Mouse (Mus musculus) left cerebral cortex, postnatal 25 days (tissue): ENCODE measurements around the gene Tmem212. TPM values are rescaled to one million over a fixed set of nuclear protein-coding genes. Genes with fewer than 3 reads are reported as not detected.
A peak's percentile ranks its signal among the peaks of the same experiment; 100 is the strongest.

Experiments
- DNase-seq, 2 experiments: peaks; one replicate each; pipeline ENCODE4 v3.0.0; 2022; ENCODE audit warnings: low spot score in 2 of 2, mixed read lengths in 1 of 2
- intact Hi-C: fragments of 180-260 bp; cut with DNase I; formaldehyde crosslinking; loops from one replicate; pipeline ENCODE4 v1.15.1; 2025
- total RNA-seq, 2 experiments: library from RNA; stranded (reverse); gene quantifications; 2 replicates each; pipeline ENCODE4 v1.2.3; 2021

Gene Tmem212
- total RNA-seq, 2 experiments from 2014 or later = not detected

DNA sequence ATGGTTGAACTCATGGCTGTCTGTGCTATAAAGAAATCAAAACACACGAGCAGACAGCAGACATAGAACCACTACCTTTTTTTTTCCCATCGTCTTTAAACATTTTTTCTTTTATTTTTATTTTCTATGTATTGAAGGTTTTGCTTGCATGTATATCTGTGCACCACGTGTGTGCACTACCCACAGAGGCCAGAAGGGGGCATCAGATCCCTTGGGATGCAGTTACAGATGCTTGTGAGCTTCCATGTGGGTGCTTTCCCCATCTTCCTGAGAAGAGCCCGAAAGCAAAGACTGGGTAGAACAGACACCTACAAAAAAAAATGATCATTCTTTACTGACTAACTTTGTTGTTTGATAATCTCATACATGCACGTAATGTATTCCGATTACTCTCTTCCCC, 5.7 kb upstream of the Tmem212 start:
- intact Hi-C loops = no loop called here

GRCm38 (mm10) chr3:27899012-27899726, 3.0 kb upstream of the Tmem212 start:
- intact Hi-C loops = no loop called here
- DNase-seq = no peak

More for the DNA sequence above, 5.7 kb upstream of the Tmem212 start:
- no peak for DNase-seq

- intact Hi-C loops = no loop called here
These were observed 2.0 kb upstream of the Tmem212 start for GRCm38 (mm10) chr3:27898178-27898577.

GRCm38 (mm10) chr3:27886578-27886977, 9.6 kb downstream of the Tmem212 start:
- DNase-seq = no peak
- intact Hi-C loops = no loop called here

More at GRCm38 (mm10) chr3:27898178-27898577, 2.0 kb upstream of the Tmem212 start:
- no peak for DNase-seq

DNA sequence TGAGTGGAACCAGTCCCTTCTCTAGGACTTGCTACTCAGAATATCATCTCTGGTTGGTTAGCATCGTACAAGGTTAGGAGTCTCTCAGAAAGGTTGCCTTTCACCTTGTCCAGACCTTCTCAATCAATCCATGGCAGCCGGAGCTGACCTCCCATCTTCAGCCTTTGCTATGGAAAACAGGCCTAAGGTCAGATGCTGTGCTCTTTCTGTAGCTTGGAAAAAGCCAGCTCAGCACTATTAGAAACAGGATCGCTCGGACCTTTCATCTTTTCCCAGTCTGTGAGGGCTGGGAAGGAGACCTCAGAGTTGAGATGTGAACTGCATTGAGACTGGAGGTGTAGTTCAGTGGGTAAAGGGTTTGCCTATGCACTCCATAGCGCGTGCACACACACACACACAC, 10.6 kb downstream of the Tmem212 start:
- no peak for DNase-seq
- intact Hi-C loops = no loop called here

- peak in 1 of 2 experiments; percentile 12 for DNase-seq
- intact Hi-C loops = no loop called here
These were observed 14.0 kb downstream of the Tmem212 start for GRCm38 (mm10) chr3:27881897-27882835.

- intact Hi-C loops = no loop called here
- no peak for DNase-seq
These were observed 17.1 kb downstream of the Tmem212 start for GRCm38 (mm10) chr3:27878854-27879610.

DNA sequence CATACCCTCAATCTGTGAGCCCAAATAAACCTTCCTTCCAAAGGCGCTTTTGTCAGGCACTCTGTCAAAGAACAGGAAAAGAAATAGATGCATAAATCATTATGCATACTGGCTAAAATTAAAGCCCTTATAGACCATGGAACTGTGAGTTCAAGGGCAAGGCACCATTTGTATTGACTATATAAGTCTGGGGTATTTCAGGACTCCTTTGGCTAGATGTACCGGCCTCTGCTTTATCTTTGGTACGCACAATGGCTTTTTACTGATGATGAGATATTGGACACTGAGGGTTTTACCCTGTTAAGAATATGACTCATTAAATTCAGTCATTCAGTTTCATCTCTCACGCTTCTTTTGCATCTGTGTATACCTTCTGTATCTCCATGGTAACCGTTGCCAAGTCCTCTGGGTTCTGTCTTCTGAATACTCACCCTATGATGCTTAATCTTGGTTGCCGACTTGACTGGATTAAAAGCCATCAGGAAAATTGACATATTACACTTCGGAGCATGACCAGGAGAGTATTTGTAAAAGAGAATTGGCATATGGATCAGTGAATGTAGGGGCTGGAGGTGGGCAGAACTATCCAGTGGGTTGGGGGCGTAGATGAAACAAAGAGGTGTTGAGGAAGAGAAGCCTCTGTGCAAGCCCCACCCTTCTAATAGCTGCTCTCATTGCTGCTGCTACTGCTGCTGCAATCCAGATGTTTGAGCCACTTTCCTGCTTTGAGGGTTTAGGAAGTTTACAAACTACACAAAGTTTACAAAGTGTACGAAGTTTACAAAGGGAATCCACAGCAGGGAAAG, 22.7 kb downstream of the Tmem212 start:
- DNase-seq = peak in 1 of 2 experiments; percentile 42

DNA sequence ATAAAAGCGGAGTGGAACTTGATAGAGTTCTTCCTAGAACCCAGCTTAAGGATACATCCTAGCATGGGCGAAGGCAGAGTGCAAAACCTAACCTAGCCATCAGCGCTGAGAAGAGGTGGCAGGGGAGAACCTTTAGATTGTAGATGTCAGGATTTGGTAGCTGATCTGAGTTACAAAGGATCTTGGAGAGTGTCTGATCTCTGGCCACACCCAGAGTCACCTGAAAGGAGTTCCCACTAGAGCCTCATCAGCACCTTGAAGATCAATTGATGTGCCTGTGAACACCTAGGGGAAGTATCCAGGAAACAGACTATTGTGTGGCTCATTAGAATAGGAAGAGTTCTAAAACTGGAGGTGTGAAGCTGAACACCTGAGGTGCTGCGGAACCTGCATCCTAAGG, 23.7 kb downstream of the Tmem212 start:
- intact Hi-C loops = no loop called here
- DNase-seq = no peak

More for the DNA sequence above, 22.7 kb downstream of the Tmem212 start:
- intact Hi-C loops = no loop called here

DNA sequence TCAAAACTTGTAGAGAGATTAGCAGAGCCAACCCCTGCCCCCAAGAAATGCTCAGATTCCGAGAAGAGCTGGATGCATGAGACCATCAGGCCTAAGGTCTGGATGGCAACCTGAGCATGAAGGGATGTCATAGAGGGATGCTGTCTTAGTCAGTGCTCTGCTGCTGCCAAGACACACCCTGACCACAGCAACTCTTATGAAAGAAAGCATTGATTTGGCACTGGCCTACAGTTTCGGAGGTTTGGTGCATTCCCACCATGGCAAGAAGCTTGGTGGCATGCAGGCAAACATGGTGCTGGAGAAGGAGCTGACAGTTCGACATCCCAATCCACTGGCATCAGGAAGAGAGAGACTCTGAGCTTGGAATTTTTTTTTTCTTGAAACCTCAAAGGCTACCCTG, 24.3 kb downstream of the Tmem212 start:
- intact Hi-C loops = no loop called here
- no peak for DNase-seq

DNA sequence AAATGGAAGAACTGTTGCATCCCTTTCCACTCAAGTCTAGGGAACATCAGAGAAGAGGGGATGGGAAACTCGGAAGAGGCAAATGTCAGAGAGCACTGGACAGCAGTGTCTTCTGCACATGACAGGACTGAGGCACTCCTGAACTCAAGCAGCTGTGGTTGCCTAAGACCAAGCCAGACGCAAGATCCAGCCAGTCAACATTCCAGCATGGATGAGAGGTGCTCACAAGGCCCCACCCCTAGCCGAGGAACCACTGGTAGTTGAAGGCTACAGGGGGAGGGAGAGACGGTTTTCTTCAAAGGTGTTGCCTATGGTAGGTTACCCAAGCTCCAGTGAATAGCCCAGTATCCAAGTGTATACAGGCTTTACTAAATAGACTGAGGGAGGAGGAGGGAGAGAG, 24.8 kb downstream of the Tmem212 start:
- intact Hi-C loops = no loop called here
- DNase-seq = no peak

DNA sequence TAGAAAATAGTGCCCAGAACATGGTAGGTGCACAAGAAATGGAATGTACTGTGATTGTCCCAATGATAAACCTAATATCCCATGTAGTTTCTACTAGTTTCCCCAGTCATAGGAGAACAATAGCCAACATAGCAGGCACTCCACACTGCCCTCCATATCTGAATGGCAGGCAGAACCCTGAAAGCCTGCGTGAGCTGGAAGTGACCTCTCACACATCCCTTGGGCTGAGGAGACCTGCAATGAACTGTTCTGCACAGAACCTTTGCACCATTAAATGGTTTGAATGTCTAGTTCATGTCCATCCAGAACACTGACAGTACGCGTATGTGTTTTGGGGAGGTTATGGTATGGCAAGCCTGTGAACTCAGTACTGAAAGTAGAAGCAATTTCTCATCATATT, 27.5 kb downstream of the Tmem212 start:
- intact Hi-C loops = loop anchor here (10.0 kb wide), 1 partner anchor 394 kb away; no protein-coding TSS in a partner anchor
- DNase-seq = no peak

GRCm38 (mm10) chr3:27867731-27868130, 28.4 kb downstream of the Tmem212 start:
- intact Hi-C loops = loop anchor here (10.0 kb wide), 1 partner anchor 393 kb away; no protein-coding TSS in a partner anchor
- DNase-seq = no peak

DNA sequence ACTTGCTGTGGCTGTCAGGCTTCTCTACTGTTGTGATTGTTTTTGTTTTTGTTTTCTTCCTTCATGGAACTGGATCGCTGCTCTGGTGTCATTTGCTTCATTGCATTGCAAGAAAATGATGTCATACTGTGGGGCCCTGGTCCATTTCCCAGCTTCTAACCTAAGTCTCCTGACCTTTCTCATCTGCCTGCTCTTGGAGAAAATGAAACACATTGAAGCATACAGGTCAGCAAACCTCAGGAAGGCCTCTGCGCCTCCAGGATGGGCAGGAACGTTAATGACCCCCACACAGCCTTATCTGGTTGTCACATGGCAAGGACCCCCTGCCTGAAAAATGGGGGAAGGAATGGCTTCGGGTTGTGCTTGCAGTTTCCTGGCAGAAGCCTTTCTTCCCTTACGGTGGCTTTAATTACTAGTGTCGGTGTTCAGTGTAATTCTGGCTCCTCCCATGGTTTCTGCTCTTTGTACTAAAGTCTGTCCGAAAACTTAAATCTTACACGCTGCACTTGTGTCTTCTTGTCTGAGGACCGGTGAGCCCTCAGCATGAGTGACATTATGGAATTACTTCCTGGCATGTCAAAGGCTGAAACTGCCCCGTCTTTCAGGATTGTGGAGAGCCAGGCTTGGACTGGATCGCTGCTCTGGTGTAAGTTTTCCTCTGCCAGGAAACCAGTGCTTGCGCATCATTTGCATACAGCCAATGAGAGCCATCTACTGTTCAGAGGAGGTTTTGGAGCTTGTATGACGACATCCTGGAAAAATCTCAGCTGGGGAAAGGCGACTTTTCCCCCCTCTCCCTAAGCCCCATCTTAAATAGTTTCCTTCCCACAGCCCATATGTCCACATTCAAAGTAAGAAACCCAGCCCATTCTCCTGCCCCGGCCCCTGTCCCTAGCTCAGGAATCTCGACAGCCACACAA, 33.1 kb downstream of the Tmem212 start:
- DNase-seq = peak; percentile 70 to 81
- intact Hi-C loops = loop anchor here (2.0 to 10.0 kb wide), 3 partner anchors 152 to 388 kb away; partner anchors contain the start of gene Fndc3b

DNA sequence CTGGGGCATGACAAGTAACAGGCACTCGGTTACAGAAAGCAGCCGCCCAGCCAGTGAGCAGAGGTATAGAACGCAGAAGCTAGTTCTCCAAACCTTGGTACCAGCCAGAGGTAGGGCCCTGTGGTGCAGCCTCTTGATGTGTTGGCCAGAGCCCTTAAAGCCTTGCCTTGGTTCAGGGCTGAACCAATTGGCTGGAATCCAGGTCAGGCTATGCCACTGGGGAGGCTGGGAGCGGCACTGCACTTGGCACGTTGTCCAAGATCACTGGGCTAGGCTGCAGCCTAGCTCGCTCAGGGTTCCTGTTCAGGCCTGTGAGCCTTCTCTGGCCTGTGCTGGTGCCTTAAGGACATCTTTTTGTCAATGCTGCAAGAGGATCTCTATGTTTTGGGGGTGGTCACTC, 34.6 kb downstream of the Tmem212 start:
- DNase-seq = peak; percentile 20 to 21

GRCm38 (mm10) chr3:27861086-27861485, 35.1 kb downstream of the Tmem212 start:
- intact Hi-C loops = loop anchor here (5.0 to 10.0 kb wide), 2 partner anchors 289 to 386 kb away; no protein-coding TSS in a partner anchor
- DNase-seq = no peak

More for the DNA sequence above, 34.6 kb downstream of the Tmem212 start:
- intact Hi-C loops = loop anchor here (5.0 to 10.0 kb wide), 2 partner anchors 289 to 387 kb away; no protein-coding TSS in a partner anchor

GRCm38 (mm10) chr3:27859161-27859561, 37.0 kb downstream of the Tmem212 start:
- DNase-seq = no peak
- intact Hi-C loops = no loop called here
